Mouse (Mus musculus): ENCODE data around the gene Bola2. TPM values are rescaled to one million over a fixed set of nuclear protein-coding genes. Genes with fewer than 3 reads are reported as not detected.

Gene Bola2
- polyA plus RNA-seq (2014; fragmentation: Nextera tagmentation; extraction: Ambion mirVana): 118 and 127 TPM in 2 replicates

GRCm38 (mm10) chr7:126695210-126695611 is at the start of gene Bola2:
Bola2 (plus strand) TSS chr7:126695401.
- peak within 1 kb of the TSS; percentile 95 for H3K4me2 ChIP-seq (replicated peaks; ENCODE audit: low read depth, low read length)
- H3K27me3 ChIP-seq (ENCODE audit: control insufficient read depth, insufficient read depth, low read length): no peaks in the 10 kb centered on the region
- peak; percentile 66 for ATAC-seq (ENCODE audit: insufficient number of reproducible peaks, insufficient read depth, low FRiP score, low read depth)
- H3K4me1 ChIP-seq (ENCODE audit: control insufficient read depth, insufficient read depth, low read length): peaks cover 6% of the 10 kb centered on the region; the same call in 1 of the 2 replicates
- peaks cover 14% of the 10 kb centered on the region for H3K36me3 ChIP-seq (ENCODE audit: control insufficient read depth, insufficient read depth, low read length)
- no peaks in the 10 kb centered on the region for H3K9me3 ChIP-seq (ENCODE audit: control insufficient read depth, low read depth, low read length)
- peak within 1 kb of the TSS; percentile 96 for H3K27ac ChIP-seq (ENCODE audit: low read length)
- H3K4me3 ChIP-seq (ENCODE audit: low read depth, low read length): peak within 1 kb of the TSS; percentile 79
- WGBS: under 1% methylated on average over 31 of the region's 31 CpGs
- peak within 1 kb of the TSS; percentile 77 for H3K9ac ChIP-seq (replicated peaks; ENCODE audit: low read depth, low read length)

GRCm38 (mm10) chr7:126645708-126646107 is 49.5 kb upstream of the Bola2 start:
- H3K4me1 ChIP-seq (ENCODE audit: control insufficient read depth, insufficient read depth, low read length): peaks cover 5% of the 10 kb centered on the region; the same call in 1 of the 2 replicates
- no peaks in the 10 kb centered on the region for H3K36me3 ChIP-seq (ENCODE audit: control insufficient read depth, insufficient read depth, low read length)
- no peak overlapping the region for H3K4me2 ChIP-seq (replicated peaks; ENCODE audit: low read depth, low read length)
- WGBS: 62% methylated on average over 5 of the region's 5 CpGs
- ATAC-seq (ENCODE audit: insufficient number of reproducible peaks, insufficient read depth, low FRiP score, low read depth): no peak
- no peaks in the 10 kb centered on the region for H3K27me3 ChIP-seq (ENCODE audit: control insufficient read depth, insufficient read depth, low read length)
- no peak overlapping the region for H3K9ac ChIP-seq (replicated peaks; ENCODE audit: low read depth, low read length)
- no peak overlapping the region for H3K27ac ChIP-seq (ENCODE audit: low read length)
- H3K9me3 ChIP-seq (ENCODE audit: control insufficient read depth, low read depth, low read length): no peaks in the 10 kb centered on the region
- H3K4me3 ChIP-seq (ENCODE audit: low read depth, low read length): no peak overlapping the region

DNA sequence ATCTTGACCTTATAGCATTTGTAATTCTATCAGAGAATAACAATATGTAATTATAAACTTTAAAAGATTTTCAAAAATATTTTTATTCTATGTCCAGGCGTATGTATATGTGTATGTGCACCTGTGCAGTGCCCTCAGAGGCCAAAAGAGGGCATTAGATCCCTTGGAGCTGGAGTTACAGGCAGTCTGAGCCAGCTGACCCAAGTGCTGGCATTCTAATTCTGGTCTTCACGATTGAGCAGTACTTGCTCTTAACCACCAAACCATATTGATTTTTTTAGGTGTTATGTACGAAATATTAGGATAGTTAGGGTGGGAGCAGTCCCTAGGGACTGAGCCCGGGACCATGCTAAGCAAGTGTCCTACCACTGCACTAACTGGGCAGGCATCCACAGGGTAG is 46.7 kb upstream of the Bola2 start:
- Histone ChIP-seq H3K36me3 (ENCODE audit: control insufficient read depth, insufficient read depth, low read length) (no peaks in the 10 kb centered on the region), H3K4me3 (ENCODE audit: low read depth, low read length) (peak overlapping the region; percentile 57; the same call in 1 of the 2 replicates), H3K9me3 (ENCODE audit: control insufficient read depth, low read depth, low read length) (no peaks in the 10 kb centered on the region), H3K27ac (ENCODE audit: low read length) (no peak overlapping the region), H3K4me1 (ENCODE audit: control insufficient read depth, insufficient read depth, low read length) (peaks cover 5% of the 10 kb centered on the region; the same call in 1 of the 2 replicates), H3K4me2 (replicated peaks; ENCODE audit: low read depth, low read length) (peak overlapping the region; percentile 67; the same call in 1 of the 2 replicates), H3K27me3 (ENCODE audit: control insufficient read depth, insufficient read depth, low read length) (no peaks in the 10 kb centered on the region), H3K9ac (replicated peaks; ENCODE audit: low read depth, low read length) (no peak overlapping the region)
- WGBS: 76% methylated on average over 4 of the region's 4 CpGs
- ATAC-seq (ENCODE audit: insufficient number of reproducible peaks, insufficient read depth, low FRiP score, low read depth): no peak

GRCm38 (mm10) chr7:126649231-126650051 is 45.8 kb upstream of the Bola2 start, which contains the start of gene Sgf29:
Sgf29 (plus strand) TSS chr7:126649309.
- Histone ChIP-seq H3K4me3 (ENCODE audit: low read depth, low read length) (peak within 1 kb of the TSS; percentile 57), H3K4me2 (replicated peaks; ENCODE audit: low read depth, low read length) (peak within 1 kb of the TSS; percentile 67), H3K9ac (replicated peaks; ENCODE audit: low read depth, low read length) (peak within 1 kb of the TSS; percentile 42), H3K36me3 (ENCODE audit: control insufficient read depth, insufficient read depth, low read length) (no peaks in the 10 kb centered on the region), H3K27ac (ENCODE audit: low read length) (peak within 1 kb of the TSS; percentile 91), H3K9me3 (ENCODE audit: control insufficient read depth, low read depth, low read length) (no peaks in the 10 kb centered on the region), H3K27me3 (ENCODE audit: control insufficient read depth, insufficient read depth, low read length) (no peaks in the 10 kb centered on the region), H3K4me1 (ENCODE audit: control insufficient read depth, insufficient read depth, low read length) (peaks cover 5% of the 10 kb centered on the region; the same call in 1 of the 2 replicates)
- 1% methylated on average over 57 of the region's 57 CpGs for WGBS
- peak; percentile 98 for ATAC-seq (ENCODE audit: insufficient number of reproducible peaks, insufficient read depth, low FRiP score, low read depth)

DNA sequence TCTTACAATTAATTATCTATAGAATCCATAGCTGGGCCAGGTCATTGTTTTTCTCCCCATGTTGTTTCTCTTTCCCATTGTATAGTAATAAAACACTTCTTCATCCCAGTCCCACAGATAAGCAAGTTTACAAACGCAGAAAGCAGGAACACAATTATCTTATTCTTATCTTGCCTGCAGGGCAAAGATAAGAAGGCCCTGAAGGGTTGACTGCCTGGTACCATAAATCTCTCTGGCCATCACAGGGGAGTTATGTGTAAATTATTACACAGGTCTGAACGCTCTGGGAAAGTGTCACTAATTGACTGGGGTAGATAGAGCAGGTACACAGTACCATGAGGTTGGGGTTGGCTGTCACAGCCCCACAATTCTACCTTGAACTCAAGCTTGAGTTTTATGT is 44.3 kb upstream of the Bola2 start:
- Histone ChIP-seq H3K4me2 (replicated peaks; ENCODE audit: low read depth, low read length) (no peak overlapping the region), H3K36me3 (ENCODE audit: control insufficient read depth, insufficient read depth, low read length) (no peaks in the 10 kb centered on the region), H3K27me3 (ENCODE audit: control insufficient read depth, insufficient read depth, low read length) (no peaks in the 10 kb centered on the region), H3K4me3 (ENCODE audit: low read depth, low read length) (no peak overlapping the region), H3K4me1 (ENCODE audit: control insufficient read depth, insufficient read depth, low read length) (peaks cover 5% of the 10 kb centered on the region; the same call in 1 of the 2 replicates), H3K9ac (replicated peaks; ENCODE audit: low read depth, low read length) (no peak overlapping the region), H3K27ac (ENCODE audit: low read length) (no peak overlapping the region), H3K9me3 (ENCODE audit: control insufficient read depth, low read depth, low read length) (no peaks in the 10 kb centered on the region)
- no peak for ATAC-seq (ENCODE audit: insufficient number of reproducible peaks, insufficient read depth, low FRiP score, low read depth)
- WGBS: 24% methylated on average over 2 of the region's 2 CpGs

DNA sequence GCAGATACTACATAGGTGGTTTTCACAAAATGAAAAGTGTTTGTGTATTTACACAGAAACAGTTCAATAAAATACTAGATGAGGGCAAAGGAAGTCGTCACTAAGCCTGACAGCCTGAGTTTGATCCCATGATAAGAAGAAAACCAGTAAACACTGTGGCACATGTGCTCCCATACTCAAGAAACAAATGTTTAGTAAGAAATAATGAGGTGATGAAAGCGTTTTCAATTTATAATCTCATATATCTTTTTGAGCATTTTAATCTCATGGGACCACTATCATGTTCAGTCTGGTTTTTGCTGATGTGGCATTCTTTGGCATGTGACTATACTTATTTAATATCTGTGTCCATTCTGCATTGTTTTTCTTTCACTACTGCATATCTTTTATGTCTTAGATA is 41.2 kb upstream of the Bola2 start:
- Histone ChIP-seq H3K27ac (ENCODE audit: low read length) (no peak overlapping the region), H3K36me3 (ENCODE audit: control insufficient read depth, insufficient read depth, low read length) (no peaks in the 10 kb centered on the region), H3K4me1 (ENCODE audit: control insufficient read depth, insufficient read depth, low read length) (peaks cover 5% of the 10 kb centered on the region; the same call in 1 of the 2 replicates), H3K9me3 (ENCODE audit: control insufficient read depth, low read depth, low read length) (no peaks in the 10 kb centered on the region), H3K9ac (replicated peaks; ENCODE audit: low read depth, low read length) (no peak overlapping the region), H3K27me3 (ENCODE audit: control insufficient read depth, insufficient read depth, low read length) (no peaks in the 10 kb centered on the region), H3K4me3 (ENCODE audit: low read depth, low read length) (no peak overlapping the region), H3K4me2 (replicated peaks; ENCODE audit: low read depth, low read length) (no peak overlapping the region)
- WGBS: 79% methylated on average over 2 of the region's 2 CpGs
- no peak for ATAC-seq (ENCODE audit: insufficient number of reproducible peaks, insufficient read depth, low FRiP score, low read depth)

GRCm38 (mm10) chr7:126655695-126656094 is 39.5 kb upstream of the Bola2 start:
- Histone ChIP-seq H3K4me1 (ENCODE audit: control insufficient read depth, insufficient read depth, low read length) (no peaks in the 10 kb centered on the region), H3K9me3 (ENCODE audit: control insufficient read depth, low read depth, low read length) (no peaks in the 10 kb centered on the region), H3K27ac (ENCODE audit: low read length) (no peak overlapping the region), H3K9ac (replicated peaks; ENCODE audit: low read depth, low read length) (no peak overlapping the region), H3K27me3 (ENCODE audit: control insufficient read depth, insufficient read depth, low read length) (no peaks in the 10 kb centered on the region), H3K4me2 (replicated peaks; ENCODE audit: low read depth, low read length) (no peak overlapping the region), H3K36me3 (ENCODE audit: control insufficient read depth, insufficient read depth, low read length) (no peaks in the 10 kb centered on the region), H3K4me3 (ENCODE audit: low read depth, low read length) (no peak overlapping the region)
- no peak for ATAC-seq (ENCODE audit: insufficient number of reproducible peaks, insufficient read depth, low FRiP score, low read depth)
- WGBS: 94% methylated on average over 3 of the region's 3 CpGs

DNA sequence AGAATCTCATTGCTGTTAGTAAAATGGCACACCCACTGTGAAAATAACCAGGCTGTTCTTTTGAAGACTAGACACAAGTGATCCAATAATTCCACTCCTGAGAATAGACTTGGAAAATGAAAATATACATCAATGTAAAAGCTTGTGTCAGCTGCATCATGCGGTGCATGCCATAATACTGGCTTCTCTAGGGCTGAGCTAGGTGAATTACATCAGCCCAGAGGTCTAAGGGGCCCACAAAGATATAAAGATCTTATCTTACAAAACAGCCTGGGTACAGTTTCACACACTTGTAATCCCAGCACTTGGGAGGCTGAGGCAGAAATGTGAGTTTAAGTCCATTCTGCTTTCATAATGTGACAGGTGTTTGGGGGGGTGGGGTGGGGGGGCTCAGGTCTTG is 37.7 kb upstream of the Bola2 start:
- no peaks in the 10 kb centered on the region for H3K27me3 ChIP-seq (ENCODE audit: control insufficient read depth, insufficient read depth, low read length)
- no peaks in the 10 kb centered on the region for H3K9me3 ChIP-seq (ENCODE audit: control insufficient read depth, low read depth, low read length)
- ATAC-seq (ENCODE audit: insufficient number of reproducible peaks, insufficient read depth, low FRiP score, low read depth): no peak
- H3K4me1 ChIP-seq (ENCODE audit: control insufficient read depth, insufficient read depth, low read length): no peaks in the 10 kb centered on the region
- no peak overlapping the region for H3K4me3 ChIP-seq (ENCODE audit: low read depth, low read length)
- 97% methylated on average over 1 of the region's 1 CpGs for WGBS
- no peak overlapping the region for H3K27ac ChIP-seq (ENCODE audit: low read length)
- H3K9ac ChIP-seq (replicated peaks; ENCODE audit: low read depth, low read length): no peak overlapping the region
- H3K36me3 ChIP-seq (ENCODE audit: control insufficient read depth, insufficient read depth, low read length): peaks cover 2% of the 10 kb centered on the region; the same call in 1 of the 2 replicates
- no peak overlapping the region for H3K4me2 ChIP-seq (replicated peaks; ENCODE audit: low read depth, low read length)
